Mouse (Mus musculus): ENCODE data around the gene Pakap.

DNA sequence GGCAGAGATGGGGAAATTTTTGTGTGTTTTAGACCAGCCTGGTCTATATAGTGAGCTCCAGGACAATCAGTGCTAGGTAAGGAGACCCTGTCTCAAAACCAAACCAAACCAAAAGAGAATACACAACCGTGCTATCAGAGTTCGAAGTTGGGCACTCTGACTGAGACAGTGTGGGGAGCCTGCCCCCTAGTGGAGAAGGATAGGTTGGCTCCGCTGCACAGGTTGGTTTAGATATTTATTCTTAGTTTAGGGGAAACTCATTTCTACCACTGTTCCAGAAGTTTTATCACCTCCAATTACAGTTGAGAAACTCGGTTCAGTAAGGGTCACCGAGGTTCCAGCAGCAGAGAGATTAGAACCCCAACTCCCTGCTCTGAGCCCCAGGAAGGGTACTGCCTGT lies 336.2 kb downstream of the Pakap start:
- TF ChIP-seq CTCF (IDR thresholded peaks at IDR 0.05; ENCODE audit: insufficient read depth, low read depth, low read length) (0 out of 2 replicates have a peak, but pooled peaks have one; percentile 16), POLR2A (IDR thresholded peaks at IDR 0.05; ENCODE audit: insufficient read depth, low read depth, low read length) (no peak)
